Mouse (Mus musculus) mouse embryonic stem cell (cell line): ENCODE data around the gene Heatr5a.

ENCODE experiments used
- in situ Hi-C, 2 experiments: fragments of 300-500 bp; cut with MboI; formaldehyde crosslinking; loops; 1 replicate in 1 of 2; 3 replicates in 1 of 2; pipeline ENCODE4 v1.14.3; 2019 to 2020; ENCODE audit warnings: low sequenced_read_pairs in 2 of 2, low pct_unique_long_range_greater_than_20kb in 1 of 2, mixed read lengths in 1 of 2; ENCODE audit not compliant: unreplicated experiment in 1 of 2

The Heatr5a gene

DNA sequence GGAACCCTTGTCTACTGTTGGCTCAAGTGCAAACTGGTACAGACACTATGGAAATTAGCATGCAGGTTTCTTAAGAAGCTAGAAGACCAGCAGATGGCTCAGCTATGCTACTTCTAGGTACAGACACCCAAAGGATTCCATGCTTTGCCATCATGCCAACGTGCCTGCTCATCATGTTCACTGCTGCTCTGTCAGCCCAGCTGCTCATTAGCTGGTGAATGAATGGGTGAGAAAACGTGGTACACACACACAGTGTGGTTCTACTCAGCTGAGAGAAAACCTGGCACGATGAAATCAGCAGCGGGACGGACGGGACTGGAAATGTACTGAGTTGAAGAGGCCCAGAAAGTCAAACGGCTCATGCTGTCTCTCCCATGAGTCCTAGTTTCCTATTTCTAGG, 70.6 kb downstream of the Heatr5a start:
- in situ Hi-C loops, result no loop called here

GRCm38 (mm10) chr12:51896901-51897300, 74.2 kb downstream of the Heatr5a start:
- in situ Hi-C loops, result no loop called here

DNA sequence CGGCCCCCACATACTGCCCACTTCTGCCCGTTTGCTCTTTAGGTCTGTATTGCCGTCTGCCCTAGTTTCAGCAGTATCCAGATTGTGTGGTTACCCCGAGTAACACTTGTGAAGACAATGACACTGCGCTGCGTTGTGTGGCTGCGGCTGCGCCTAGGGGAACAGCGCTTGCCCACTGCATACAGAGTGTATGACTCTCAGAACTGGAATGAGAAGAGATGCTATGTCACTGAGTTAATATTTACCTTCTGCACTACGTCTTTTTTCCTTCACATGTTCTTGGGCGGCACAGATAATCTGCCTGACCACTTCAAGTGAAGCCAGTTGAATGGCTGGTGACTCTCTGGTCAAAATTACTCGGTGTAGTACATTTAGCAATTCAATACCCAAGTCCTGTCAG, 82.5 kb downstream of the Heatr5a start:
- in situ Hi-C loops, result no loop called here

DNA sequence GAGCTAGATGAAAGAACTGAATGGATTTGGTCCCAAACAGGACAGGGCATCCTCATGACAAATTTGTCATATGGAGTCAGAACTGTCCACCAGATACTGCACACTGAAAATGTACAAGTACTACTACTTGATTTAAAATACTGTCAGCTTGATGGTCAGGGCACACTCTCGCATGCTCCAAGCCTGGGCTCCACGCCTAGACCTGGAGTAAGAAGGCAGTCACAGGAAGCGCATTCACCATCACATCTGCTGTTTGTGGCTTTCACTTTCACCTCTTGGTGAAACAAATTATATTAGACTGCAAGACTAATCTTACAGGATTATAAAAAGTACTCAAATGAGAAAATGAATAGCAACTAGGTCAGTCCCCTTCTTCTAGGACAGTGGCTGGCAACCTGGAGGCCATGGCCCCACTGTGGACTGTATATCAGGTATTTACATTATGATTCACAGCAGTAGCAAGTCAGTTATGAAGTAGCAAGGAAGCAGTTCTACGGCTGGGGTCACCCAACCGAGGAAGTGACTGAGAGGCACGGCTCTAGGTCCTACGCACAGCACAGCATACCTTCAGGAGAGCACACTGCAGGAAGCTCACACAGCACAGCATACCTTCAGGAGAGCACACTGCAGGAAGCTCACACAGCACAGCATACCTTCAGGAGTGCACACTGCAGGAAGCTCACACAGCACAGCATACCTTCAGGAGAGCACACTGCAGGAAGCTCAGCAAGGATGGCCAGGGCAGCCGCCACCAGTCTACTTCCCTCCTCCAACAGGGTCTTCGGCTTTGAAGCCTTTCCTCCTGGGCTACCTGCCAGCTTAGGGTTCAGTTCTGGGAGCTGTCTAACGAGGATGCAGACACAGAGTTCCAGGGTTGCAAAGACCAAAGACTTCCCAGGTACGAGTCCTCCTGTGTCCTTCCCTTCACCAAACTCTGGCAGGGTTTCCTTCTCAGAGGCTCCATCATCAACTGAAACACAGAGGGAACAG, 83.5 kb downstream of the Heatr5a start:
- in situ Hi-C loops, result no loop called here

- in situ Hi-C loops, result no loop called here
Measured at GRCm38 (mm10) chr12:51886369-51886768, 84.8 kb downstream of the Heatr5a start.

GRCm38 (mm10) chr12:51884801-51885200, 86.3 kb downstream of the Heatr5a start:
- in situ Hi-C loops, result no loop called here

- in situ Hi-C loops, result no loop called here
Measured at GRCm38 (mm10) chr12:51883297-51883805, 87.8 kb downstream of the Heatr5a start.

DNA sequence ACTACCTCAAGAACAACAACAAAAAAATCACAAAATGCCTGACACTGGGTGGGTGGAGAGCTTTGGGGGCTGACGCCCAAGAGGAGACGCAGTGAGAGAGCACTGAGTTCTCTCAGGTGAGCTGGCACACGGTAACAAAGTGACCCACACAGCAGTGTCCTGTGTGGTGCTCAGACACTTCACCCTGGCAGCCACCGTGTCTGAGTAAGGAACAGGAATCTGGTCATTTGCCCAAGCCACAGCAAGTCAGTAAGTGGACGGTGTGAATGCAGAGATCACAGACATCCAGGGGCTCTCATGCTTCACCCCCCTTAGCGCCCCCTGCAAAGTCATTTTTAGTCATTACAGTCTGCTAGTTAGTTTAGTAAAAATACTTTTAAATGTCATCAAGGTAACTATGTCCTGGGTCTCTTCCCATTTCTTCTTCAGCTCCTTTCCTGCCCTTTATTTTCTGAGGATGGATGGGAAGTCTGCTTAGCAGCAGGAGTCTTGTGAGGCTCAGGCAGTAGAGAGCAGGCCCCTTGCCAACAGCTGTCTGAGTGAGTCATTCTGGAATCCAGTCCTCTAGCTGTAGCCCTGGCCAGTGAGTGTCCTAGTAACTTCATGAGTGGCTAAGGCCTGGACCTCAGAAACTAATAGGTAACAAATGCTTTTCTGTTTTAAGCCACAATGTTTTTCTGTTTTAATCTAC, 88.4 kb downstream of the Heatr5a start:
- in situ Hi-C loops, result no loop called here

DNA sequence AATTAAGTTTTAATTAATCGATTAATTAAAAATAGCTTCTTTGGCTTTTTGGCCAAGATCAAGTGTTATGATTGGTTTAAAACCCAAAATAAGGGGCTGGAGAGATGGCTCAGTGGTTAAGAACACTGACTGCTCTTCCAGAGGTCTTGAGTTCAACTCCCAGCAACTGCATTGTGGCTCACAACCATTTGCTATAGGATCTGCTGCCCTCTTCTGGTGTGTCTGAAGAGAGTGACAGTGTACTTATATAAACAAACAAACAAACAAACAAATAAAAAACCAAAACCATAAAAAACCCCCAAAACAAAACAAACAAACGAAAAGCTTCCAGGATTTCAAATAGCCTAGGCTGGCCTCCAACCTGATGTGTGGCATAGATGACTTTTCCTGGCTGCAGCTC, 89.3 kb downstream of the Heatr5a start:
- in situ Hi-C loops, result no loop called here

GRCm38 (mm10) chr12:51871446-51872144, 99.5 kb downstream of the Heatr5a start:
- in situ Hi-C loops, result no loop called here

DNA sequence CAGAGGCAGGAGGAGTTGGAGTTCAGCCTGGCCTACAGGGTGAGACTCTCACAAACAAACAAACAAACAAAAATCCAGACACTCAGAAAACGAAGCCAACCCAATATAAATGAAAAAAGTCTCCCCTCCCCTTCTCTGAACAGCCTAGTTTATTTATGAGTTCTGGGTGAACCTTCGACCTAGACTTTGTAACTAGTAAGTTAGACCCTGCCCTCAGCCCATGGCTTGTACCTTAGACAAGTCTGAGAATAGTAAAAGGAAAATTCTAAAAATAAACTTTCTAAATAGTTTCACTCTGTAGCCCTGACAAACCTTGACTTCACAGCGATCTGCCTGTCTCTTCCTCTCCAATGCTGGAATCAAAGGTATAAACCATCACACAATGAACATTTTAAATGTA, 101.6 kb downstream of the Heatr5a start:
- in situ Hi-C loops, result no loop called here

GRCm38 (mm10) chr12:51867076-51867475, 104.0 kb downstream of the Heatr5a start:
- in situ Hi-C loops, result no loop called here

DNA sequence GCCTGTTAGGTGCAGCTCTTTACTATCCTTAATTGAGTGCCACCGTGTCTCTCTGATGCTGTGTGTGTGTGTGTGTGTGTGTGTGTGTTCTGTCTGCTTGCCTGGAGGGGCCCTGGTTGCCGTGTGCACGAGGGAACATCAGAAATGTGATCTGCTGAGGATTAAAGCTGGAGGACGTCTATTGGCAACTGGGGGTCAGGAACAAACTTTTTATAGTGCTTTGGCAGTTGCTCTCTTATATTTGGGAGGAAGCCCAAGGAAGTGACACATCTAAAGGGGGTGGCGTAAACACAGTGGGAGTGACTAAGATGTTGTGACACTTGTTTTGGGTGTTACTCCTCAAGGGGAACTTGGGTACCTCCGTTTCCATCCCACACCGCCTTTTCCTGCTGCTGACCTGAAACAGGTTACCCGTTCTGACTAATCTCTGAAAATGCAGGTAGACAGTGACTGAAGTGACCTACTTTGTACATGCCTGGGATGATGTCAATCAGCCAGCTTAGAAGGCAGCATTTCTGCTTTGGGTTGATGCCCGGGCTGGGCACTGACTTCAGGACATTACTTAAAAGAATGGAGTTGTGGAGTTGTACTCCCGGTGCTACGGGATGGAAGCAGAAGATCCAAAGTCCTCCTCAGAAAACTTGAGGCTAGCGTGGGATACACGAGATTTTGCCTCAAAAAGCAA, 104.8 kb downstream of the Heatr5a start:
- in situ Hi-C loops, result no loop called here

DNA sequence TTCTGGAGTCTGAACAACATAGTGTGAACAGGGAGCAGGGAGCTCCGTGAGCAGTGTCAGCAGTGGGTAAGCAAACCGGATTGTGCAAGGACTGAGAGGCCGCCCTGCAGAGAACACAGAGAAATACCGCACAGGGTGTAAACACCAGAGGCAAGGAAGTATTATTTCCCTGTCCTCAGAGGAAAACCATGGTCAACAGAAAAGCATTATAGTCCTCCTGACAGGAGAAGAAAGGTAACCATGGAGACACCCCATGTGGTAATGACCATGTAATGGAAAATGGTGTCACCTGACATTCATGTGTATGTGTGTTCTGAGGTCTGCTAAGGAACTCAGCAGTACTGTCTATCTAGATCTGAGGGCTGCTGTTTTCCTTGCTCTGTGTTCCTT, 105.3 kb downstream of the Heatr5a start:
- in situ Hi-C loops, result no loop called here

GRCm38 (mm10) chr12:51865061-51865789, 105.9 kb downstream of the Heatr5a start:
- in situ Hi-C loops, result no loop called here

- in situ Hi-C loops, result no loop called here
Measured at GRCm38 (mm10) chr12:51863116-51864002, 107.8 kb downstream of the Heatr5a start.
